Mouse (Mus musculus) splenic B cell, adult 2 months (primary cell): ENCODE measurements around the gene Rgl3.

Experiments used
- DNase-seq: peaks from one replicate; pipeline ENCODE4 v3.0.0-alpha.2; 2011; ENCODE audit warnings: low read depth, low spot score
- H3K27me3 ChIP-seq: 2 replicates; pipeline ENCODE4 v1.6.1; 2012; ENCODE audit warnings: mild to moderate bottlenecking, low read length, moderate library complexity, mixed read lengths; ENCODE audit not compliant: control insufficient read depth, poor library complexity, insufficient read depth, severe bottlenecking
- H3K36me3 ChIP-seq: 2 replicates; pipeline ENCODE4 v1.6.1; 2012; ENCODE audit warnings: mild to moderate bottlenecking, low read length, moderate library complexity, mixed read lengths; ENCODE audit not compliant: control insufficient read depth, poor library complexity, insufficient read depth, severe bottlenecking

The Rgl3 gene

DNA sequence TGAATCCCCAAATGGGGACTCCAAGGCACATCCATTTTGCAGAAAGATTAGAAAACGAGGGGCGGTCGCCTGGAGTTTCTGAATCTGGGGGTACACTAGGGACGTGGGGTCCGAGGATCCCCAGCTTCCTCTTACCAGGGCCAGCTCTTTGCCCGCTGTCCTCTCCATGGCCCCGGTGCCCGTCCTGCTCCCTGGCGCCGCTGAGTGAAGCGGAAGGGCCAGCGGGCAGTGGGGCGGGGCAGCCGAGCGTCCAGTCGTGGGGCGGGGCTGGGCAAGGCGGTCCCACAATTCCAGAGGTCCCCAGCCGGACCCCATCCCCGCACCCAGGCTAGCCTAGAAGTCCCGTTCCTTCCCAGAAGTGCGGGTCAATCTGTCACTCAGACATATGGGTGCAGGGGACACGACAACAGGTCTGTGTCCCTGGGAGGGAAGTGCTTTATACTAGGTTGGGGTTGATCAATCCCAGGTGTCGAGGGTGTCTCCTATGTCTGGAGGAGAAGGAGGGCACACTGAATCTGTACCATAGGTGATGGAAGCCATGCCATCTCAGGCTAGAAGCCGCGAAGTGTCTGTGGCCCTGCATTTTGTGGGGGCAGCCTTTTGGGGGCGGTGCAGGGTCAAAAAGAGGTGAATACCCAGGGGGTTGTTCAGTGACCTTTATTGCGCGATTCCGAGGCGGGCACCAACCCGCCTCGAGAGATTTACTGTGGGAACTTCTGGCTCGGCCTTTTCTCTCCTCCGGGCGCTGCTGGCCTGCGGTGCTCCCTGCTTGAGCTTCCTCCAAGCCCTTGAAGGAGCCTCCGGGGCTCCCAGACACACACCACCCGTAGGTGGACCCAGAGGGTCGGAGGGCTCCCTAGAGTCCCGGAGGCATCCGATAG, at the start of gene Rgl3:
TSS of gene Rgl3 (minus strand) at position 217 of the 881 bp plus-strand sequence.
- DNase-seq, result peak; percentile 40
- H3K27me3 ChIP-seq, result no peaks in the 10 kb centered on the region; the same call in 1 of the 2 replicates
- H3K36me3 ChIP-seq, result no peaks in the 10 kb centered on the region

DNA sequence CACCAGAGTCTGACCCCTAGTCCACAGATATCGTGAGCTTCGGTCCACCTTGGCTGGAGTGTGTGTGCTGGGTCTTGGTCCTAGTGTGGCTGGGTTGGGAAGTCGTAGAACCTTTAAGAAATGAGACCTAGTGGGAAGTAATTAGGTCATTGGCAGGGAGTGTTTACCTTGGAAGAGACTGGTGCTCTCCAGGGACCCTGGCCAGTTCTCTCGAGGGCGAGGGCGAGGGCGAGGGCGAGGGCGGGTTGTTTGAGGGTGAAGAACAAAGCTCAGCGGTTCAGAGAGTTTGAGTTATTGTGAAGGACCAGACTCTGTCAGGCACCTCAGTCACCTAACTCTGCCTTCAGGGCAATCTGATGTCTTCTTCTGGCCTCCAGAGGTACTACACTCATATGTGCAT, 48.6 kb upstream of the Rgl3 start:
- H3K27me3 ChIP-seq, result no peaks in the 10 kb centered on the region
- no peaks in the 10 kb centered on the region for H3K36me3 ChIP-seq
- no peak for DNase-seq

GRCm38 (mm10) chr9:22035300-22036044, 46.2 kb upstream of the Rgl3 start:
- Histone ChIP-seq H3K27me3 (no peaks in the 10 kb centered on the region), H3K36me3 (no peaks in the 10 kb centered on the region)
- DNase-seq, result no peak

GRCm38 (mm10) chr9:22030386-22030785, 41.1 kb upstream of the Rgl3 start:
- Histone ChIP-seq H3K27me3 (no peaks in the 10 kb centered on the region), H3K36me3 (no peaks in the 10 kb centered on the region)
- DNase-seq, result no peak

GRCm38 (mm10) chr9:22028467-22028866, 39.2 kb upstream of the Rgl3 start:
- H3K27me3 ChIP-seq, result no peaks in the 10 kb centered on the region
- DNase-seq, result no peak
- H3K36me3 ChIP-seq, result no peaks in the 10 kb centered on the region

DNA sequence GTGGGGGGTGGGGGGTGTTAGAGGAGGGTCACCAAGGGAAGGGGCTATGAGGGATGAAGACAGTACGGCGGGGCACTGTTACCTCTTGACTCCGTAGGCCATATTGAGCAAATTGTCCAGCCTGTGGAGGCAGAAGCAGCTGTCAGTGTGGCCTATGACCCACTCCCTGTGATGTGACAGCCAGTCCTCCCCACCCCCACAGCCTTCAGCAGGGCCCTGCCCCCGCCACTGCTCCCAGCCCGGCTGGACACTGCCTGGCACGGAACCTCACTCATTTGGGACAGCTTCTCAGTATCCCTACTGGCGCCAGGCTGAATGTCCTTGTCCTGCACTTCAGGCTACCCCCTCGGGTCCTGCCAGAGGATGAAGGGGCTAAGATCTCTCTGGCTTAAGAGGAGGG, 35.3 kb upstream of the Rgl3 start:
- H3K36me3 ChIP-seq, result no peaks in the 10 kb centered on the region
- DNase-seq, result no peak
- no peaks in the 10 kb centered on the region for H3K27me3 ChIP-seq

DNA sequence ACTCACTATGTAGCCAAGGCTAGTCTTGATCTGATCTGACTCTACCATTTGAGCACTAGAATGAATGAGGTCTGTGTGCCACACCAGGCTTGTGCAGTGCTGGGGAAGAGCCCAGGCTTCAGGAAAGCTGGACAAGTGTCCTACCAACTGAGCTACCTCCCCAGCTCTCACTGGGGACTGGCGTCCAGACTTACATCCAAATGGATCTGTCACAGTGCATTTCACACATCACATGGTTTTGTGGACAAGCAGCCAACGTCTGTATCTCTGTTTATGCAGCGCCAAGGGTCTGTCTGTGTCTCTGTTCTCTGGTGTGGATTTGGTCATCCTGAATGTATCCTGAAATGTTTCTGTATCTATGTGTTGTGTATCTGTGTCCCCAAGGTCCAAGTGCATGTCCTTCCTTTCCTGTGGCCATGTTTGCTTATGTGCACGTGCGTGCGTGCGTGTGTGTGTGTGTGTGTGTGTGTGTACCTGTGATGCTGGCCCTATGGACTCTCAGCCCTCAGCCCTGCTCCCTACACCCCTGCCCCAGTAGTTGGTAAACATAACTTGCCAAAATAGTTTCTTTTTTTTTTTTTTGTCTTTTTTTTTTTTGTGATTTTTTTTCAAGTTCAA, 28.1 kb upstream of the Rgl3 start:
- H3K27me3 ChIP-seq, result no peaks in the 10 kb centered on the region
- no peak for DNase-seq
- H3K36me3 ChIP-seq, result peaks cover 3% of the 10 kb centered on the region; the same call in 1 of the 2 replicates

GRCm38 (mm10) chr9:22016245-22016644, 27.0 kb upstream of the Rgl3 start:
- Histone ChIP-seq H3K36me3 (peaks cover 4% of the 10 kb centered on the region; the same call in 1 of the 2 replicates), H3K27me3 (no peaks in the 10 kb centered on the region)
- DNase-seq, result no peak

DNA sequence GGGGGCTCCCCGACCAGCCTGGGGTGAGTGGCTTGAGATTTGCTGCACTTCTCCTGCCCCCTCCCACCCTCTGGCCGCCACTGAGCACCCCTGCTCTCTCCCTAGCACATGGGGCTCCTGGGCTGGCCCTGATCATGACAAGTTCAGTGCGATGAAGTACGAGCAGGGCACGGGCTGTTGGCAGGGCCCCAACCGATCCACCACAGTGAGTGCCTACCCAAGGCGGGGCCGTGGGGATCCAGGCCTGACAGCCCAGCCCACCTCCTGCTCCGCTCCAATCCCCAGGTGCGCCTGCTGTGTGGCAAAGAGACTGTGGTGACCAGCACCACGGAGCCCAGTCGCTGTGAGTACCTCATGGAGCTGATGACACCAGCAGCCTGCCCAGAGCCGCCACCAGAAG, 23.5 kb upstream of the Rgl3 start:
- H3K27me3 ChIP-seq, result no peaks in the 10 kb centered on the region
- peaks cover 7% of the 10 kb centered on the region; the same call in 1 of the 2 replicates for H3K36me3 ChIP-seq
- DNase-seq, result no peak

DNA sequence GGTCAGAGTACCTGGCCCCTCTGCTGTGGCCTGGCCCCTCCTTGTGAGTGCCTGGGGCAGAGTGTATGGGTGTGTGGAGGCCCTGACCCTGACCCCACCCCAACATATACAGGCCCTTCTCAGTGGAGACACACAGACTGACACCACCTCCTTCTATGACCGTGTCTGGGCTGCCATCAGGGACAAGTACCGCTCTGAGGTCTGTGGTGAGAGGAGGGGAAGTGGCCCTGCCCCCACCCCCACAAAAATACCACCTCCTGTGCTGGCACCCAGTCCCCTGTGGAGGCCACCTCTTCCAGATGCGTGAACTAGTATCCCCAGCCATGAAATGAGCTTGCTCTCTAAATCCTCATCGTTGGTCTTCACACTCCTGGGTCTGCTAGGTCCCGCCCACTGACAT, 21.8 kb upstream of the Rgl3 start:
- peaks cover 9% of the 10 kb centered on the region for H3K36me3 ChIP-seq
- no peak for DNase-seq
- no peaks in the 10 kb centered on the region for H3K27me3 ChIP-seq

DNA sequence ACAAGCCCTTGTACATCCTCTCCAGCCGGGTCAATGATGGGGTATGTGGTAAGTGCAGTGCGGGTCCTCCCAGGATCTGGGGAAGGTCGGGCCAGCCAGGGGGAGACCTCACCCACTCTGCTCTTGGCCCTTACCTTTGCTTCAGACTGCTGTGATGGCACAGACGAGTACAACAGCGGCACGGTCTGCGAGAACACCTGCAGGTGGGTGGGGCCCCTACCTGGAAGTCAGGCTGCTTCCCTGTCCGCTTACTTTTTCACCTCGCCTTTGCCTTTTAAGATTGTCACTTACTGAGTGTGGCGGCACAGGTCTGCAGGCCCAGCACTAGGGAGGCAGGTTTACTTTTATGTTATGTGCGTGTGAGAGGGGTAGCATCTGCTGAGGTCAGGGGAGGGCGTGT, 15.3 kb upstream of the Rgl3 start:
- no peaks in the 10 kb centered on the region for H3K27me3 ChIP-seq
- peaks cover 5% of the 10 kb centered on the region for H3K36me3 ChIP-seq
- no peak for DNase-seq

DNA sequence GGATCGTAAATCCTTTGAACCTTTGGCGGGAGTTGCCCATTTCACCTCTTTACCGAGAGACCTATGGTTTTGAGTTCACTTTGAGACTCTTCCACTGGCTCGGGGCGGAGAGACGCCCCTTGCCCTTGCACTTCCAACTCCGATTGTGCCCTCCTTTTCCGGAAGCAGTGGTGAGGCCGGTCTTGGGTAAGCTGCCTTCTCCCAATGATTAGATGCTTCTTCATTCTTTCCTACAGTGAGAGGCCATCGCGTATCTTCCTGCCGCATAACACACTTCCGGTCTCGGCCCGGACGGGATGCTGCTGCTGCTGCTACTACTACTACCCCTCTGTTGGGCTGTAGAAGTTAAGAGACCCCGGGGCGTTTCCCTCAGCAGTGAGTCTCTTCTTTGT, 13.9 kb upstream of the Rgl3 start:
- DNase-seq, result no peak
- Histone ChIP-seq H3K27me3 (no peaks in the 10 kb centered on the region), H3K36me3 (peaks cover 5% of the 10 kb centered on the region)

- Histone ChIP-seq H3K27me3 (no peaks in the 10 kb centered on the region), H3K36me3 (peaks cover 5% of the 10 kb centered on the region)
- DNase-seq, result peak; percentile 100
Observed at GRCm38 (mm10) chr9:22002194-22003162, 13.2 kb upstream of the Rgl3 start, which contains the start of the genes Ccdc151 and Prkcsh. Gene Ccdc151 (minus strand): TSS chr9:22002634. Gene Prkcsh (plus strand): TSS chr9:22002806.

DNA sequence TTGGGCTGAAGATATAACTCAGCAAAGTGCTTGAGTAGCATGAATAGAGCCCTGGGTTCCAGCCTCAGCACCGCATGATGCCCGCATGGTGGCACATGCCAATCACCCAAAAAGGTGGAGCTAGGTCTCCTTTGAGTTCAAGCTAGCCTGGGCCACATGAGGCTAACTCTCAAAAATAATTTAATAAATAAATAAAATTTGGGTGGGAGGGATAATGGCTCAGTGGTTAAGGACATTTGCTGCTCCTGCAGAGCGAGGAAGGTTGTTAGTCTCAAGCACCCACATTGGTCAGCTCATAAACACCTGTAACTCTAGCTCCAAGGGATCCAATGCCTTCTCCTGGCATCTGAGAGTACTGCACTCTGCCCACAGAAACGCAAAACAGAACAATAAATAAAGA, 12.4 kb upstream of the Rgl3 start:
- H3K27me3 ChIP-seq, result no peaks in the 10 kb centered on the region
- DNase-seq, result no peak
- peaks cover 3% of the 10 kb centered on the region for H3K36me3 ChIP-seq
